Mouse (Mus musculus) spleen, adult 2 months (tissue): ENCODE measurements around the gene Amph. TPM values are rescaled to one million over a fixed set of nuclear protein-coding genes. Genes with fewer than 3 reads are reported as not detected.

Experiments used
- DNase-seq, 2 experiments: peaks; one replicate each; pipeline versions ENCODE4 v3.0.0 to v3.0.0-alpha.2; 2012 to 2021; ENCODE audit warnings: low spot score in 2 of 2, low read depth in 1 of 2
- H3K27ac ChIP-seq: fragments of 200-500 bp; 2 replicates; pipeline ENCODE4 v1.5.1; 2012; ENCODE audit warnings: low read length, inconsistent platforms; ENCODE audit not compliant: insufficient read depth
- H3K27me3 ChIP-seq: fragments of 200-500 bp; 2 replicates; pipeline ENCODE4 v1.6.1; 2012; ENCODE audit warnings: mild to moderate bottlenecking, moderate library complexity, low read length, inconsistent platforms; ENCODE audit not compliant: control insufficient read depth, insufficient read depth
- H3K36me3 ChIP-seq: fragments of 200-500 bp; 2 replicates; pipeline ENCODE4 v1.6.1; 2012; ENCODE audit warnings: mild to moderate bottlenecking, low read length, inconsistent platforms; ENCODE audit not compliant: control insufficient read depth, insufficient read depth
- H3K4me1 ChIP-seq: fragments of 200-500 bp; 2 replicates; pipeline ENCODE4 v1.6.1; 2011; ENCODE audit warnings: inconsistent platforms; ENCODE audit not compliant: control insufficient read depth, insufficient read depth, insufficient read length
- H3K4me3 ChIP-seq: fragments of 200-500 bp; 2 replicates; pipeline ENCODE4 v1.5.1; 2011; ENCODE audit warnings: mild to moderate bottlenecking, inconsistent platforms; ENCODE audit not compliant: insufficient read depth, insufficient read length; ENCODE audit errors: extremely low read depth
- CTCF ChIP-seq: fragments of 200-500 bp; IDR thresholded peaks from 2 replicates; pipeline ENCODE4 v1.5.1; 2011; ENCODE audit warnings: mild to moderate bottlenecking, inconsistent platforms; ENCODE audit not compliant: insufficient read depth, insufficient read length, insufficient replicate concordance; ENCODE audit errors: extremely low read depth
- POLR2A ChIP-seq: fragments of 200-500 bp; IDR thresholded peaks from 2 replicates; pipeline ENCODE4 v1.6.1; 2011; ENCODE audit warnings: low read depth, low read length, inconsistent platforms
- WGBS: fragments of 180-500 bp; shearing (Covaris S2); methylation state at CpG from one replicate; pipeline ENCODE4 v1.1.7; 2018; 5-methylcytosine and 5-hydroxymethylcytosine counted together
- polyA plus RNA-seq: library from polyadenylated mRNA; depleted of rRNA; stranded (reverse); fragments of >200 nt; gene quantifications from 2 replicates; pipeline ENCODE4 v1.2.3, GENCODE M21; 2012

Gene Amph
- polyA plus RNA-seq, 1 experiment = 0.41 TPM

- DNase-seq = no peak
- Histone ChIP-seq H3K4me3 (no peak overlapping the region), H3K27me3 (no peaks in the 10 kb centered on the region), H3K36me3 (no peaks in the 10 kb centered on the region), H3K4me1 (no peaks in the 10 kb centered on the region), H3K27ac (no peak overlapping the region)
- TF ChIP-seq POLR2A = no peak
- no peak for TF ChIP-seq CTCF
Observed at GRCm38 (mm10) chr13:19072261-19072660, 124.3 kb downstream of the Amph start.

DNA sequence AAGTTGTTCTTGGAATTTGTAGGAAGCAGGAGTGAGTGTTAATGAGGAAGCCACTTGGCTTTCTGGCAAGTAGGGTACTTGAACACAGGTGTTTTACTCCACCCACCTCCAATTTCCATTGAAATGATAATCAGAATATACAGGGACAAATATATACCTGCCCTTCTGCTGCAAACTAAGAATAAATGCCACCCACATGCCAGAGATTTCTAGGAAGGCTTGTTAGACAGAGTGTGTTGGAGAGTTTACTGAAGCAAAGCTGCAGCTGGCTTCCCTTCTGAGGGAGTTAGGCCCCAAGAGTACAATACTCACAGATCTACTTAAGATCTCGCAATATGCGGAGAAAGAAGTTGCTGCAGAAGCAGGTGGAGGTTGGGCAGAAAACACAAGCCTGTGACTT, 129.4 kb downstream of the Amph start:
- no peaks in the 10 kb centered on the region for H3K36me3 ChIP-seq
- no peaks in the 10 kb centered on the region for H3K4me1 ChIP-seq
- WGBS = 91% methylated on average over 2 of the region's 2 CpGs
- no peak overlapping the region for H3K27ac ChIP-seq
- no peak overlapping the region for H3K4me3 ChIP-seq
- TF ChIP-seq CTCF (no peak), POLR2A (no peak)
- DNase-seq = no peak
- H3K27me3 ChIP-seq = no peaks in the 10 kb centered on the region

- Histone ChIP-seq H3K36me3 (no peaks in the 10 kb centered on the region), H3K4me3 (no peak overlapping the region), H3K27ac (no peak overlapping the region), H3K27me3 (no peaks in the 10 kb centered on the region), H3K4me1 (no peaks in the 10 kb centered on the region)
- 83% methylated on average over 4 of the region's 4 CpGs for WGBS
- DNase-seq = no peak
- TF ChIP-seq POLR2A = no peak
- TF ChIP-seq CTCF = no peak
Observed at GRCm38 (mm10) chr13:19081932-19082331, 133.9 kb downstream of the Amph start.

- 90% methylated on average over 6 of the region's 6 CpGs for WGBS
- no peak for DNase-seq
- Histone ChIP-seq H3K27me3 (no peaks in the 10 kb centered on the region), H3K36me3 (no peaks in the 10 kb centered on the region), H3K4me1 (no peaks in the 10 kb centered on the region), H3K4me3 (no peak overlapping the region), H3K27ac (no peak overlapping the region)
- TF ChIP-seq POLR2A = no peak
- TF ChIP-seq CTCF = no peak
Observed at GRCm38 (mm10) chr13:19094571-19094970, 146.6 kb downstream of the Amph start.

DNA sequence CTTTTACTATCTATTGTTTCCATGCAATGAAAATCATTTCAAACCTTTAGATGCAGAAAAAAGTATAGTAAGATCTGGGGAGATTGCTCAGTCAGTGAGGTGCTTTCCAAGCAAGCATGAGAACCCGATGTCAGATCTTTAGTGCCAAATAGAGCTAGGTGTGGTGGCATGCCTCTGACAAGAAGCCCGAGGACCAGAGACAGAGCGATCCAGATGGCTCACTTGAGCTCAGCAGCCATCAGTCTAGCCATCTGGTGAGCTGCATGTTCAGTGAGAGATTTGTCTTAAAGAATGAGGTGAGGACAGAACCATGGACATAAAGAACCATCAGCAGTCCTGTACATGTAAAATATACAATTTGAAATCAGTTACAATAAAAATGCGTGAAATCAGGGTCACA, 149.1 kb downstream of the Amph start:
- DNase-seq = no peak
- H3K36me3 ChIP-seq = no peaks in the 10 kb centered on the region
- no peaks in the 10 kb centered on the region for H3K27me3 ChIP-seq
- H3K27ac ChIP-seq = no peak overlapping the region
- no peaks in the 10 kb centered on the region for H3K4me1 ChIP-seq
- no peak overlapping the region for H3K4me3 ChIP-seq
- WGBS = 87% methylated on average over 4 of the region's 4 CpGs
- TF ChIP-seq POLR2A = no peak
- TF ChIP-seq CTCF = no peak

GRCm38 (mm10) chr13:19101889-19102402, 153.9 kb downstream of the Amph start:
- H3K4me3 ChIP-seq = no peak overlapping the region
- DNase-seq = no peak
- H3K27me3 ChIP-seq = no peaks in the 10 kb centered on the region
- no peaks in the 10 kb centered on the region for H3K4me1 ChIP-seq
- TF ChIP-seq CTCF (no peak), POLR2A (no peak)
- 80% methylated on average over 10 of the region's 10 CpGs for WGBS
- no peak overlapping the region for H3K27ac ChIP-seq
- no peaks in the 10 kb centered on the region for H3K36me3 ChIP-seq

DNA sequence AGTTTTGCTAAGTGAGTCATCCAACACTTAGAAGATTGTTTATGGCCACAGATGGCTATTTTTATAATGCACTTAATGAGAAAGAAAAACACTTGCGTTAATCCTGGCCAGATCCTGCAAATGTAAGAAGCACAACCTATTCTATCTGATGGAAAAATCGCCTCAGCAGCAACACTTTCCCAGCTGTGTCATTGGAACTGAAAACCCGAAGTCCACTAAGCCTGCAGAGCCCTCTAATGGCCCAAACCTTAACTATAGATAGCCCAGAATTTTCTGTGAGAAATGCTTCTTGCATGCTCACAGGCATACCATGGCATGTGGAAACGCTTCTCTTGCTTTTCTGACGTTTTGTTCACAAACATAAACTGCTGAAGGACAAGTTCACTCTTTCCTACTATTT, 158.4 kb downstream of the Amph start:
- no peak for DNase-seq

More for the DNA sequence above, 158.4 kb downstream of the Amph start:
- TF ChIP-seq POLR2A = no peak
- no peak for TF ChIP-seq CTCF
- WGBS = 50% methylated on average over 5 of the region's 5 CpGs
- Histone ChIP-seq H3K27ac (no peak overlapping the region), H3K4me1 (no peaks in the 10 kb centered on the region), H3K36me3 (no peaks in the 10 kb centered on the region), H3K27me3 (no peaks in the 10 kb centered on the region), H3K4me3 (no peak overlapping the region)
